Mouse (Mus musculus) stomach, postnatal 0 days (tissue): Measurements from ENCODE around the gene Mapk12.

Source experiments
- CTCF ChIP-seq: IDR thresholded peaks from 2 replicates; pipeline ENCODE4 v1.5.1; 2016; ENCODE audit warnings: antibody characterized with exemption, low read depth, mild to moderate bottlenecking, moderate library complexity
- EP300 ChIP-seq: optimal IDR thresholded peaks from 2 replicates; pipeline ENCODE3; 2016; ENCODE audit warnings: antibody characterized with exemption

GRCm38 (mm10) chr15:89147895-89148294, 7.4 kb upstream of the Mapk12 start:
- TF ChIP-seq CTCF: no peak
- no peak for TF ChIP-seq EP300
